Mouse (Mus musculus) kidney, adult 9 months (tissue): ENCODE measurements around the gene Pabpn1l.
A peak's percentile ranks its signal among the peaks of the same experiment; 100 is the strongest.

Experiments used
- DNase-seq: peaks from one replicate; pipeline ENCODE4 v3.0.0; 2022

Gene Pabpn1l

GRCm38 (mm10) chr8:122616181-122616905 lies 6.2 kb downstream of the Pabpn1l start:
- no peak for DNase-seq

- DNase-seq, result peak; percentile 98
Measured at GRCm38 (mm10) chr8:122611295-122612133, 11.0 kb downstream of the Pabpn1l start, which contains the start of the genes Galns and Trappc2l. TSS of gene Galns (minus strand) at chr8:122611463. TSS of gene Trappc2l (plus strand) at chr8:122611640.

GRCm38 (mm10) chr8:122610612-122611277 lies 11.8 kb downstream of the Pabpn1l start:
- peak; percentile 62 for DNase-seq

GRCm38 (mm10) chr8:122610209-122610608 lies 12.3 kb downstream of the Pabpn1l start:
- DNase-seq, result no peak

GRCm38 (mm10) chr8:122606810-122607209 lies 15.7 kb downstream of the Pabpn1l start:
- DNase-seq, result no peak

- no peak for DNase-seq
Measured at GRCm38 (mm10) chr8:122605367-122605766, 17.2 kb downstream of the Pabpn1l start.

GRCm38 (mm10) chr8:122604640-122605039 lies 17.9 kb downstream of the Pabpn1l start:
- no peak for DNase-seq

GRCm38 (mm10) chr8:122600666-122601065 lies 21.9 kb downstream of the Pabpn1l start:
- peak; percentile 90 for DNase-seq

GRCm38 (mm10) chr8:122596031-122596430 lies 26.5 kb downstream of the Pabpn1l start:
- no peak for DNase-seq

- DNase-seq, result no peak
Measured at GRCm38 (mm10) chr8:122593783-122594507, 28.6 kb downstream of the Pabpn1l start.

- no peak for DNase-seq
Measured at GRCm38 (mm10) chr8:122593240-122593639, 29.3 kb downstream of the Pabpn1l start.

- DNase-seq, result no peak
Measured at GRCm38 (mm10) chr8:122586749-122587148, 35.8 kb downstream of the Pabpn1l start.

GRCm38 (mm10) chr8:122586171-122586570 lies 36.4 kb downstream of the Pabpn1l start:
- DNase-seq, result no peak

- peak; percentile 49 for DNase-seq
Measured at GRCm38 (mm10) chr8:122585411-122585891, 37.1 kb downstream of the Pabpn1l start.

GRCm38 (mm10) chr8:122584981-122585380 lies 37.6 kb downstream of the Pabpn1l start:
- no peak for DNase-seq

GRCm38 (mm10) chr8:122580926-122581325 lies 41.6 kb downstream of the Pabpn1l start:
- no peak for DNase-seq

- DNase-seq, result no peak
Measured at GRCm38 (mm10) chr8:122579196-122579595, 43.3 kb downstream of the Pabpn1l start.

- no peak for DNase-seq
Measured at GRCm38 (mm10) chr8:122577116-122577515, 45.4 kb downstream of the Pabpn1l start.

- peak; percentile 97 for DNase-seq
Measured at GRCm38 (mm10) chr8:122576648-122577022, 45.9 kb downstream of the Pabpn1l start, which contains the start of gene Aprt. TSS of gene Aprt (minus strand) at chr8:122576909.

GRCm38 (mm10) chr8:122575735-122576647 lies 46.5 kb downstream of the Pabpn1l start:
- DNase-seq, result no peak

GRCm38 (mm10) chr8:122575286-122575685 lies 47.3 kb downstream of the Pabpn1l start:
- no peak for DNase-seq
